Mouse (Mus musculus): ENCODE measurements around the gene Cts8. TPM values are rescaled to one million over a fixed set of nuclear protein-coding genes. Genes with fewer than 3 reads are reported as not detected.

Gene Cts8
- polyA plus RNA-seq (2014; fragmentation: Illumina TruSeq; extraction: RNeasy Lipid Tissue Mini Kit (QIAGEN cat#74804); ENCODE audit: low read depth, low replicate concordance), result not detected

DNA sequence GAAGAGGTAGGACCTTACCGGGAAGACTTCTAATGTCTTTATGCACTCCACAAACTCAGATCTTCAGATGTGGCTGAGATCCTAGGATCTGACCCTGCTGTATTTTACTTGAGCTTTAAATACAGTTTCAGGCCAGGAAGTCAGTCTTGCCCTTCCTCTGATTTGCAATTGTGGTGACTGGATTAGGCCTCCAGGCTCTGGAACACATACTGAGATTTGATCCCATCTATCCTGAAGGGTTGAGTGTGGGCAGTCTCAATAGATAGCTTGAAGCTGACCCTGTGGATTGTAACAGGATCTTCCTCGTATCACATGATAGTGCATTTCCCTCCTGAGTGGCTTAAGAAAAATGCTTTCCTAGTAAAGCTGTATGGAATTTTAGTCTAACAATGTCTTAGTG is at the start of gene Cts8:
Cts8 (minus strand) TSS at position 101 of the 400 bp plus-strand sequence.

DNA sequence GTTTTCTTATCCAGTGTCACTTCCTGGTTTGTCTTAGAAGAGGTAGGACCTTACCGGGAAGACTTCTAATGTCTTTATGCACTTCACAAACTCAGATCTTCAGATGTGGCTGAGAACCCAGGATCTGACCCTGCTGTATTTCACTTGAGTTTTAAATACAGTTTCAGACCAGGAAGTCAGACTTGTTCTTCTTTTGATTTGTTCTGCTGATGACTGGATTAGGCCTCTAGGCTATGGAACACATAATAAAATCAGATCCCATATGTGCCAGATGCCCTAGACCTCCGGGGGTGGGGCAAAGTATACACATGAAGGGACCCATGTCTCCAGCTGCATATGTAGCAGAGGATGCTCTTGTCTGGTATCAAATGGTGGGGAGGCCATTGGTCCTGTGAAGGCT is 33.6 kb upstream of the Cts8 start, which contains the start of gene Gm49398:
Gm49398 (minus strand) TSS at position 101 of the 400 bp plus-strand sequence.

DNA sequence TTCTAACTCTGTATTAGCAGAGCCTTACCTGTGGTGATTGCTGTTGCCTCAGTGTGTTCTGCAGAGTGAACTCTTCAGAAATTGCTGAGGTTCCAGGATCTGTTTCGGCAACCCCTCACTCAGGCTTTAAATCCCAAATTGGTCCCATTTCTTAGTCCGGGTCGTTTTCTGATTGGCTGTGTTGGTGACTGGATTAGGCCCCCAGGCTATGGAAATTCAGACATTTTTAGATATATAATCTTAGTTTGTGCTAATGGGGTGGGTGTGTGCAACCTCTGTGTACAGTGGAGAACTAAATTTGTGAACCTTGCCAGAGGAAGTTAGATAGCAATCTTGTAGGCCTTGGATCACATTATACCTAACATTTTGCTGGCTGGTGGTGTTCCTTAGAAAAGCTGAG is 51.8 kb downstream of the Cts8 start, which contains the start of gene Cts6:
Cts6 (minus strand) TSS at position 101 of the 400 bp plus-strand sequence.

Other genes starting within 250 kb of the Cts8 start
- gene Ctsj, start 249.4 kb downstream of the Cts8 start, polyA plus RNA-seq (2014; fragmentation: Illumina TruSeq; extraction: RNeasy Lipid Tissue Mini Kit (QIAGEN cat#74804); ENCODE audit: low read depth, low replicate concordance), result not detected
- gene Ctsq, start 214.7 kb downstream of the Cts8 start, polyA plus RNA-seq (2014; fragmentation: Illumina TruSeq; extraction: RNeasy Lipid Tissue Mini Kit (QIAGEN cat#74804); ENCODE audit: low read depth, low replicate concordance), result not detected
- not detected for gene Ctsr, start 91.1 kb downstream of the Cts8 start, polyA plus RNA-seq (2014; fragmentation: Illumina TruSeq; extraction: RNeasy Lipid Tissue Mini Kit (QIAGEN cat#74804); ENCODE audit: low read depth, low replicate concordance)
- not detected for gene Cts6, start 51.9 kb downstream of the Cts8 start, polyA plus RNA-seq (2014; fragmentation: Illumina TruSeq; extraction: RNeasy Lipid Tissue Mini Kit (QIAGEN cat#74804); ENCODE audit: low read depth, low replicate concordance)
- gene Gm49398, start 33.5 kb upstream of the Cts8 start, polyA plus RNA-seq (2014; fragmentation: Illumina TruSeq; extraction: RNeasy Lipid Tissue Mini Kit (QIAGEN cat#74804); ENCODE audit: low read depth, low replicate concordance), result not detected
- not detected for gene Cts7, start 102.8 kb upstream of the Cts8 start, polyA plus RNA-seq (2014; fragmentation: Illumina TruSeq; extraction: RNeasy Lipid Tissue Mini Kit (QIAGEN cat#74804); ENCODE audit: low read depth, low replicate concordance)